Mouse (Mus musculus) liver, postnatal 0 days (tissue): ENCODE measurements at regions not wholly inside any gene's neighbourhood (a gene's known extent, or its start where the extent isn't known, plus 50 kb on each side); places are given as distances from the start of the nearest gene placed in this dataset.

Experiments used
- ATAC-seq: fragments of 200-750 bp; cut with Nextera tagmentation; 2 replicates; pipeline ENCODE4 v1.8.0; 2017; ENCODE audit warnings: mild to moderate bottlenecking, moderate library complexity
- DNase-seq: peaks from one replicate; pipeline ENCODE4 v3.0.0-alpha.2; 2016
- H3K27ac ChIP-seq: fragments of 300-500 bp; sonication (generic); 2 replicates; pipeline ENCODE4 v1.5.1; 2014; ENCODE audit warnings: antibody characterized with exemption, moderate library complexity, mild to moderate bottlenecking, low read depth
- H3K27me3 ChIP-seq: fragments of 300-500 bp; sonication (generic); 2 replicates; pipeline ENCODE4 v1.6.1; 2014; ENCODE audit warnings: low read length, control low read depth, mixed read lengths; ENCODE audit not compliant: insufficient read depth
- H3K36me3 ChIP-seq: fragments of 300-500 bp; sonication (generic); replicated peaks from 2 replicates; pipeline ENCODE4 v1.6.1; 2014; ENCODE audit warnings: mild to moderate bottlenecking, control low read depth, low read length, moderate library complexity, mixed read lengths; ENCODE audit not compliant: insufficient read depth
- H3K4me1 ChIP-seq: fragments of 300-500 bp; sonication (generic); 2 replicates; pipeline ENCODE4 v1.6.1; 2014; ENCODE audit warnings: antibody characterized with exemption, mild to moderate bottlenecking, control low read depth; ENCODE audit not compliant: insufficient read depth
- H3K4me2 ChIP-seq: fragments of 300-500 bp; sonication (generic); 2 replicates; pipeline ENCODE4 v1.6.1; 2014; ENCODE audit warnings: low read depth, mild to moderate bottlenecking, low read length, moderate library complexity, mixed read lengths
- H3K4me3 ChIP-seq: fragments of 300-500 bp; sonication (generic); 2 replicates; pipeline ENCODE4 v1.5.1; 2014; ENCODE audit warnings: low read depth, low read length
- H3K9ac ChIP-seq: fragments of 300-500 bp; sonication (generic); replicated peaks from 2 replicates; pipeline ENCODE4 v1.6.1; 2014; ENCODE audit warnings: mild to moderate bottlenecking, moderate library complexity
- H3K9me3 ChIP-seq: fragments of 300-500 bp; sonication (generic); 2 replicates; pipeline ENCODE4 v1.6.1; 2016; ENCODE audit warnings: mild to moderate bottlenecking, control low read depth, low read length, mixed read lengths
- CTCF ChIP-seq: sonication (generic); IDR thresholded peaks from 2 replicates; pipeline ENCODE4 v1.5.1; 2016; ENCODE audit warnings: antibody characterized with exemption, low read depth
- EP300 ChIP-seq: IDR thresholded peaks from 2 replicates; pipeline ENCODE4 v1.6.1; 2016; ENCODE audit warnings: antibody characterized with exemption, low read depth, mild to moderate bottlenecking
- WGBS: fragments of 180-500 bp; shearing (Covaris S2); extraction: QIAGEN DNeasy Blood & Tissue Kit; methylation state at CpG from one replicate; pipeline ENCODE4 v1.1.7; 2014; ENCODE audit not compliant: insufficient replicate concordance; 5-methylcytosine and 5-hydroxymethylcytosine counted together

GRCm38 (mm10) chr3:61740088-61740487 lies 374.3 kb upstream of the B430305J03Rik start:
- Histone ChIP-seq H3K4me1 (no peaks in the 10 kb centered on the region), H3K9ac (no peak overlapping the region), H3K36me3 (no peaks in the 10 kb centered on the region), H3K4me3 (no peak overlapping the region), H3K27ac (no peak overlapping the region), H3K9me3 (no peaks in the 10 kb centered on the region), H3K27me3 (no peaks in the 10 kb centered on the region), H3K4me2 (no peak overlapping the region)
- 46% methylated on average over 2 of the region's 2 CpGs for WGBS
- TF ChIP-seq EP300: no peak
- TF ChIP-seq CTCF: no peak
- DNase-seq (no peak), ATAC-seq (no peak)

GRCm38 (mm10) chr3:61738528-61738927 lies 372.8 kb upstream of the B430305J03Rik start:
- Histone ChIP-seq H3K36me3 (no peaks in the 10 kb centered on the region), H3K27ac (no peak overlapping the region), H3K4me3 (no peak overlapping the region), H3K4me2 (no peak overlapping the region), H3K9ac (no peak overlapping the region), H3K27me3 (no peaks in the 10 kb centered on the region), H3K4me1 (no peaks in the 10 kb centered on the region), H3K9me3 (no peaks in the 10 kb centered on the region)
- no peak for DNase-seq
- no peak for ATAC-seq
- TF ChIP-seq EP300: no peak
- TF ChIP-seq CTCF: no peak
- 56% methylated on average over 1 of the region's 1 CpGs for WGBS

- H3K9ac ChIP-seq: no peak overlapping the region
- no peak overlapping the region for H3K4me2 ChIP-seq
- H3K4me3 ChIP-seq: no peak overlapping the region
- no peak for ATAC-seq
- TF ChIP-seq EP300 (no peak), CTCF (no peak)
- H3K9me3 ChIP-seq: no peaks in the 10 kb centered on the region
- DNase-seq: no peak
- H3K36me3 ChIP-seq: no peaks in the 10 kb centered on the region
- H3K27ac ChIP-seq: no peak overlapping the region
- 56% methylated on average over 2 of the region's 2 CpGs for WGBS
- no peaks in the 10 kb centered on the region for H3K27me3 ChIP-seq
- no peaks in the 10 kb centered on the region for H3K4me1 ChIP-seq
These were observed 351.0 kb upstream of the B430305J03Rik start for GRCm38 (mm10) chr3:61716785-61717184.

GRCm38 (mm10) chr3:61687933-61688705 lies 322.4 kb upstream of the B430305J03Rik start:
- no peak for DNase-seq

GRCm38 (mm10) chr3:61670874-61671273 lies 305.1 kb upstream of the B430305J03Rik start:
- no peaks in the 10 kb centered on the region for H3K36me3 ChIP-seq
- H3K4me1 ChIP-seq: no peaks in the 10 kb centered on the region
- DNase-seq: no peak
- H3K4me3 ChIP-seq: no peak overlapping the region
- no peak for ATAC-seq
- H3K4me2 ChIP-seq: no peak overlapping the region
- WGBS: 65% methylated on average over 1 of the region's 1 CpGs
- no peaks in the 10 kb centered on the region for H3K9me3 ChIP-seq
- TF ChIP-seq EP300: no peak
- no peak for TF ChIP-seq CTCF
- H3K27ac ChIP-seq: no peak overlapping the region
- H3K27me3 ChIP-seq: no peaks in the 10 kb centered on the region
- H3K9ac ChIP-seq: no peak overlapping the region

More at GRCm38 (mm10) chr3:61687933-61688705, 322.4 kb upstream of the B430305J03Rik start:
- Histone ChIP-seq H3K9me3 (no peaks in the 10 kb centered on the region), H3K27ac (no peak overlapping the region), H3K4me2 (no peak overlapping the region), H3K4me1 (no peaks in the 10 kb centered on the region), H3K27me3 (no peaks in the 10 kb centered on the region), H3K4me3 (no peak overlapping the region), H3K9ac (no peak overlapping the region), H3K36me3 (no peaks in the 10 kb centered on the region)
- TF ChIP-seq EP300 (no peak), CTCF (no peak)
- WGBS: 60% methylated on average over 4 of the region's 4 CpGs
- ATAC-seq: no peak

GRCm38 (mm10) chr3:61656143-61656542 lies 290.4 kb upstream of the B430305J03Rik start:
- 57% methylated on average over 2 of the region's 2 CpGs for WGBS
- Histone ChIP-seq H3K27ac (no peak overlapping the region), H3K9ac (no peak overlapping the region), H3K4me1 (no peaks in the 10 kb centered on the region), H3K36me3 (no peaks in the 10 kb centered on the region), H3K4me3 (no peak overlapping the region), H3K4me2 (no peak overlapping the region), H3K9me3 (no peaks in the 10 kb centered on the region), H3K27me3 (no peaks in the 10 kb centered on the region)
- DNase-seq (no peak), ATAC-seq (no peak)
- no peak for TF ChIP-seq EP300
- TF ChIP-seq CTCF: no peak
